Comparison of ENCODE assay signal across 8 mouse cellular contexts in genomic region chr1:57394051-57394450, GRCm38 (mm10). TPM values are rescaled to one million over a fixed set of nuclear protein-coding genes. Genes with fewer than 3 reads are reported as not detected.
A peak's percentile ranks its signal among the peaks of the same experiment; 100 is the strongest.
DNase-seq lines count a peak whose midpoint lies in the region; ATAC-seq and TF ChIP-seq lines count a peak whose summit lies in the region.

No protein-coding gene starts in this region.

- WGBS in heart, postnatal 0 days, result 54% methylated on average over 3 of the region's 3 CpGs
- WGBS in heart, embryonic 12.5 days, result 69% methylated on average over 3 of the region's 3 CpGs
- WGBS in hindbrain, embryonic 14.5 days, result 65% methylated on average over 3 of the region's 3 CpGs

- no peaks in the 10 kb centered on the region for H3K4me1 ChIP-seq in heart, postnatal 0 days (ENCODE audit: control insufficient read depth, insufficient read depth)
- H3K4me1 ChIP-seq in heart, embryonic 12.5 days (replicated peaks), result peaks cover 5% of the 10 kb centered on the region; the same call in 1 of the 2 replicates
- H3K4me1 ChIP-seq in hindbrain, embryonic 14.5 days (replicated peaks; ENCODE audit: control insufficient read depth, insufficient read depth, low read length), result no peaks in the 10 kb centered on the region

- TF ChIP-seq CTCF in heart, postnatal 0 days (IDR thresholded peaks at IDR 0.05; ENCODE audit: low read depth), result peak; percentile 70

- peak; percentile 67 for DNase-seq in heart, postnatal 0 days (ENCODE audit: low spot score)
- DNase-seq in urinary bladder, postnatal 36 days (ENCODE audit: low spot score in 2 of 2), result peak; percentile 15 to 18
- no peak for DNase-seq in urinary bladder, adult 18-20 months (ENCODE audit: low spot score in 2 of 2)
- peak; percentile 43 for DNase-seq in cerebellum, adult 8-10 months
- DNase-seq in hindbrain, embryonic 14.5 days (ENCODE audit: low spot score), result peak; percentile 72
- peak; percentile 63 for DNase-seq in lung, postnatal 10 days
- peak; percentile 9 to 13 for DNase-seq in thymus, postnatal 36 days

- ATAC-seq in heart, postnatal 0 days (ENCODE audit: insufficient read depth, low read depth), result no peak
- no peak for ATAC-seq in heart, embryonic 12.5 days (ENCODE audit: insufficient number of reproducible peaks, low FRiP score)
- no peak for ATAC-seq in hindbrain, embryonic 14.5 days (ENCODE audit: low FRiP score)

- H3K9ac ChIP-seq in heart, postnatal 0 days (replicated peaks; ENCODE audit: low read depth, low read length), result no peak overlapping the region
- no peak overlapping the region for H3K9ac ChIP-seq in heart, embryonic 12.5 days
- no peak overlapping the region for H3K9ac ChIP-seq in hindbrain, embryonic 14.5 days

- H3K4me3 ChIP-seq in heart, postnatal 0 days (ENCODE audit: low read depth, low read length), result no peak overlapping the region
- H3K4me3 ChIP-seq in heart, embryonic 12.5 days, result no peak overlapping the region
- H3K4me3 ChIP-seq in hindbrain, embryonic 14.5 days (replicated peaks; ENCODE audit: low read length), result no peak overlapping the region

- H3K27ac ChIP-seq in heart, postnatal 0 days (ENCODE audit: low read depth), result no peak overlapping the region
- no peak overlapping the region for H3K27ac ChIP-seq in heart, embryonic 12.5 days (ENCODE audit: poor library complexity, severe bottlenecking)
- no peak overlapping the region for H3K27ac ChIP-seq in hindbrain, embryonic 14.5 days

- H3K27me3 ChIP-seq in heart, postnatal 0 days (ENCODE audit: control insufficient read depth, insufficient read depth, low read length), result no peaks in the 10 kb centered on the region
- no peaks in the 10 kb centered on the region for H3K27me3 ChIP-seq in heart, embryonic 12.5 days (replicated peaks)
- no peaks in the 10 kb centered on the region for H3K27me3 ChIP-seq in hindbrain, embryonic 14.5 days (ENCODE audit: control insufficient read depth, insufficient read depth, low read length)

- no peak for TF ChIP-seq EP300 in heart, postnatal 0 days (IDR thresholded peaks at IDR 0.05; ENCODE audit: low read depth)

- no peak overlapping the region for H3K4me2 ChIP-seq in heart, postnatal 0 days (ENCODE audit: low read depth, low read length)
- no peak overlapping the region for H3K4me2 ChIP-seq in heart, embryonic 12.5 days
- no peak overlapping the region for H3K4me2 ChIP-seq in hindbrain, embryonic 14.5 days (replicated peaks)

- H3K36me3 ChIP-seq in heart, postnatal 0 days (replicated peaks; ENCODE audit: control insufficient read depth, insufficient read depth, low read length), result peaks cover 52% of the 10 kb centered on the region
- peaks cover 46% of the 10 kb centered on the region for H3K36me3 ChIP-seq in heart, embryonic 12.5 days
- H3K36me3 ChIP-seq in hindbrain, embryonic 14.5 days (replicated peaks; ENCODE audit: control insufficient read depth, insufficient read depth), result peaks cover 58% of the 10 kb centered on the region

- no peaks in the 10 kb centered on the region for H3K9me3 ChIP-seq in heart, postnatal 0 days (replicated peaks; ENCODE audit: control insufficient read depth, low read length)
- H3K9me3 ChIP-seq in heart, embryonic 12.5 days (replicated peaks), result no peaks in the 10 kb centered on the region
- H3K9me3 ChIP-seq in hindbrain, embryonic 14.5 days (ENCODE audit: control insufficient read depth, low read length), result no peaks in the 10 kb centered on the region

RNA-seq across cellular contexts. Expression of gene Maip1, which starts 12.1 kb away (rescaled TPM):
- 7.7 TPM in 2 replicates for total RNA-seq in heart, postnatal 0 days (2014; rRNA removed; ENCODE audit: low replicate concordance)
- polyA plus RNA-seq in heart, postnatal 0 days (2015; fragmentation: Nextera tagmentation; extraction: Ambion mirVana), result 16.8 and 18.8 TPM in 2 replicates
- 16.3 and 17.4 TPM in 2 replicates for polyA plus RNA-seq in heart, embryonic 12.5 days (2016; fragmentation: Nextera tagmentation; extraction: Ambion mirVana)
- polyA plus RNA-seq in hindbrain, embryonic 14.5 days (2014; fragmentation: Nextera tagmentation; extraction: Ambion mirVana), result 14.9 and 16.0 TPM in 2 replicates

RNA-seq across cellular contexts. Expression of gene Tyw5, which starts 12.8 kb away (rescaled TPM):
- 18.9 and 37.9 TPM in 2 replicates for total RNA-seq in heart, postnatal 0 days (2014; rRNA removed; ENCODE audit: low replicate concordance)
- polyA plus RNA-seq in heart, postnatal 0 days (2015; fragmentation: Nextera tagmentation; extraction: Ambion mirVana), result 11.5 and 13.0 TPM in 2 replicates
- polyA plus RNA-seq in heart, embryonic 12.5 days (2016; fragmentation: Nextera tagmentation; extraction: Ambion mirVana), result 20.4 and 21.9 TPM in 2 replicates
- polyA plus RNA-seq in hindbrain, embryonic 14.5 days (2014; fragmentation: Nextera tagmentation; extraction: Ambion mirVana), result 20.9 and 28.9 TPM in 2 replicates

RNA-seq across cellular contexts. Expression of gene 1700066M21Rik, which starts 16.6 kb away (rescaled TPM):
- total RNA-seq in heart, postnatal 0 days (2014; rRNA removed; ENCODE audit: low replicate concordance), result 4.8 and 12.8 TPM in 2 replicates
- 5.2 and 5.8 TPM in 2 replicates for polyA plus RNA-seq in heart, postnatal 0 days (2015; fragmentation: Nextera tagmentation; extraction: Ambion mirVana)
- 10.5 and 10.8 TPM in 2 replicates for polyA plus RNA-seq in heart, embryonic 12.5 days (2016; fragmentation: Nextera tagmentation; extraction: Ambion mirVana)
- 23.1 and 28.8 TPM in 2 replicates for polyA plus RNA-seq in hindbrain, embryonic 14.5 days (2014; fragmentation: Nextera tagmentation; extraction: Ambion mirVana)

Comparison
In these comparisons a context has a peak if more than half of its experiments do, and no peak if none do; other contexts are left out.
1. DNase-seq: peak in heart, postnatal 0 days (single experiment), urinary bladder, postnatal 36 days (2 of 2), cerebellum, adult 8-10 months (single experiment), hindbrain, embryonic 14.5 days (single experiment), lung, postnatal 10 days (single experiment) and thymus, postnatal 36 days (2 of 2); none in urinary bladder, adult 18-20 months (0 of 2).